Mouse (Mus musculus) embryonic facial prominence, embryonic 12.5 days (tissue): ENCODE measurements at regions not wholly inside any gene's neighbourhood (a gene's known extent, or its start where the extent isn't known, plus 50 kb on each side); places are given as distances from the start of the nearest gene placed in this dataset.

ENCODE experiments used
- ATAC-seq: fragments of 200-750 bp; cut with Nextera tagmentation; 2 replicates; pipeline ENCODE4 v1.8.0; 2017; ENCODE audit not compliant: insufficient number of reproducible peaks, insufficient read depth, low FRiP score, low TSS enrichment
- H3K27ac ChIP-seq: fragments of 300-500 bp; sonication (generic); 2 replicates; pipeline ENCODE4 v1.5.1; 2016; ENCODE audit warnings: mild to moderate bottlenecking
- H3K27me3 ChIP-seq: fragments of 300-500 bp; sonication (generic); 2 replicates; pipeline ENCODE4 v1.6.1; 2016; ENCODE audit warnings: mild to moderate bottlenecking, moderate library complexity
- H3K36me3 ChIP-seq: fragments of 300-500 bp; sonication (generic); 2 replicates; pipeline ENCODE4 v1.6.1; 2016; ENCODE audit warnings: mild to moderate bottlenecking
- H3K4me1 ChIP-seq: fragments of 300-500 bp; sonication (generic); 2 replicates; pipeline ENCODE4 v1.6.1; 2016
- H3K4me2 ChIP-seq: fragments of 300-500 bp; sonication (generic); replicated peaks from 2 replicates; pipeline ENCODE4 v1.6.1; 2016; ENCODE audit warnings: mild to moderate bottlenecking, moderate library complexity
- H3K4me3 ChIP-seq: fragments of 300-500 bp; sonication (generic); 2 replicates; pipeline ENCODE4 v1.5.1; 2016; ENCODE audit warnings: mild to moderate bottlenecking
- H3K9ac ChIP-seq: fragments of 300-500 bp; sonication (generic); 2 replicates; pipeline ENCODE4 v1.6.1; 2016; ENCODE audit warnings: mild to moderate bottlenecking, moderate library complexity
- H3K9me3 ChIP-seq: fragments of 300-500 bp; sonication (generic); 2 replicates; pipeline ENCODE4 v1.6.1; 2016; ENCODE audit warnings: mild to moderate bottlenecking, moderate library complexity
- WGBS: fragments of 180-500 bp; shearing (Covaris S2); methylation state at CpG from one replicate; pipeline ENCODE4 v1.1.7; 2016; 5-methylcytosine and 5-hydroxymethylcytosine counted together

GRCm38 (mm10) chr8:84336376-84336775 is 51.9 kb upstream of the Cacna1a start:
- Histone ChIP-seq H3K27ac (no peak overlapping the region), H3K27me3 (peaks cover 30% of the 10 kb centered on the region), H3K36me3 (no peaks in the 10 kb centered on the region), H3K4me3 (no peak overlapping the region), H3K9me3 (no peaks in the 10 kb centered on the region), H3K4me1 (no peaks in the 10 kb centered on the region; the same call in 1 of the 2 replicates), H3K9ac (no peak overlapping the region), H3K4me2 (no peak overlapping the region)
- 74% methylated on average over 6 of the region's 6 CpGs for WGBS
- no peak for ATAC-seq

GRCm38 (mm10) chr8:84334333-84334732 is 53.9 kb upstream of the Cacna1a start:
- H3K4me2 ChIP-seq, result no peak overlapping the region
- no peaks in the 10 kb centered on the region for H3K9me3 ChIP-seq
- H3K4me1 ChIP-seq, result no peaks in the 10 kb centered on the region; the same call in 1 of the 2 replicates
- no peak overlapping the region for H3K9ac ChIP-seq
- WGBS, result 81% methylated on average over 5 of the region's 5 CpGs
- no peak overlapping the region for H3K4me3 ChIP-seq
- no peak overlapping the region for H3K27ac ChIP-seq
- H3K36me3 ChIP-seq, result no peaks in the 10 kb centered on the region
- no peak for ATAC-seq
- H3K27me3 ChIP-seq, result peaks cover 21% of the 10 kb centered on the region

GRCm38 (mm10) chr8:84331562-84331961 is 56.7 kb upstream of the Cacna1a start:
- Histone ChIP-seq H3K9ac (no peak overlapping the region), H3K27me3 (no peaks in the 10 kb centered on the region), H3K27ac (no peak overlapping the region), H3K4me2 (no peak overlapping the region), H3K36me3 (no peaks in the 10 kb centered on the region), H3K9me3 (no peaks in the 10 kb centered on the region), H3K4me3 (no peak overlapping the region), H3K4me1 (no peaks in the 10 kb centered on the region)
- no peak for ATAC-seq

GRCm38 (mm10) chr8:84329535-84329934 is 58.7 kb upstream of the Cacna1a start:
- no peaks in the 10 kb centered on the region for H3K9me3 ChIP-seq
- no peak overlapping the region for H3K4me2 ChIP-seq
- H3K4me3 ChIP-seq, result no peak overlapping the region
- H3K4me1 ChIP-seq, result no peaks in the 10 kb centered on the region
- 77% methylated on average over 8 of the region's 8 CpGs for WGBS
- no peaks in the 10 kb centered on the region for H3K36me3 ChIP-seq
- ATAC-seq, result no peak
- no peaks in the 10 kb centered on the region for H3K27me3 ChIP-seq
- no peak overlapping the region for H3K27ac ChIP-seq
- H3K9ac ChIP-seq, result no peak overlapping the region

- Histone ChIP-seq H3K4me2 (no peak overlapping the region), H3K4me3 (no peak overlapping the region), H3K27me3 (no peaks in the 10 kb centered on the region), H3K9me3 (no peaks in the 10 kb centered on the region), H3K4me1 (no peaks in the 10 kb centered on the region), H3K27ac (no peak overlapping the region), H3K9ac (no peak overlapping the region), H3K36me3 (no peaks in the 10 kb centered on the region)
- no peak for ATAC-seq
- 77% methylated on average over 10 of the region's 10 CpGs for WGBS
Observed at GRCm38 (mm10) chr8:84322761-84323160, 52.6 kb upstream of the Ccdc130 start.

GRCm38 (mm10) chr8:84321841-84322240 is 51.7 kb upstream of the Ccdc130 start:
- H3K4me3 ChIP-seq, result no peak overlapping the region
- 0 out of 2 replicates have a peak, but pooled peaks have one; percentile 35 for ATAC-seq
- WGBS, result 69% methylated on average over 3 of the region's 3 CpGs
- H3K27ac ChIP-seq, result no peak overlapping the region
- no peak overlapping the region for H3K9ac ChIP-seq
- no peaks in the 10 kb centered on the region for H3K9me3 ChIP-seq
- H3K4me1 ChIP-seq, result no peaks in the 10 kb centered on the region
- H3K4me2 ChIP-seq, result no peak overlapping the region
- H3K36me3 ChIP-seq, result no peaks in the 10 kb centered on the region
- no peaks in the 10 kb centered on the region for H3K27me3 ChIP-seq
